Mouse (Mus musculus) brain, embryonic 14.5 days (tissue): ENCODE data around the gene Commd2.

Experiments
- CTCF ChIP-seq: fragments of 200-500 bp; IDR thresholded peaks from 2 replicates; pipeline ENCODE4 v1.5.1; 2012; ENCODE audit warnings: inconsistent platforms, mild to moderate bottlenecking, moderate library complexity, borderline replicate concordance; ENCODE audit not compliant: insufficient read depth, insufficient read length; ENCODE audit errors: extremely low read depth
- POLR2A ChIP-seq: fragments of 200-500 bp; IDR thresholded peaks from 2 replicates; pipeline ENCODE4 v1.6.1; 2012; ENCODE audit warnings: mild to moderate bottlenecking, inconsistent platforms, borderline replicate concordance; ENCODE audit not compliant: poor library complexity, insufficient read depth, insufficient read length, severe bottlenecking; ENCODE audit errors: extremely low read depth

DNA sequence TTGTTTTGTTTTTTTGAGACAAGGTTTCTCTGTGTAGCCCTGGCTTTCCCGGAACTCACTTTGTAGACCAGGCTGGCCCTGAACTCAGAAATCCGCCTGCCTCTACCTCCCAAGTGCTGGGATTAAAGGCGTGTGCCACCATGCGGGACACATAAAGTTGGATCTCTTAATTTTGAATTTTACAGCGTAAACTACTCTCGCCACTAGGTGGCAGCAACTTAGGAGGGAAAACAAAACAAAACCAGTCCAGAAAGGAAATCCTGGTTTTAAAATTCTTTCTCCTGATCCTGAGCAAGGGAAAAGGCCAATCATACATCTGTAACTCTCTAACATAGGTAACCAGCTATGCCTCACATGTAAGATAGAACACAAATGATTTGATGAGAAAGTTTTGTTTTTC is 12.2 kb upstream of the Commd2 start:
- TF ChIP-seq CTCF = peak; percentile 52; the same call in 1 of the 2 replicates
- TF ChIP-seq POLR2A = no peak
